Mouse (Mus musculus): ENCODE data around the gene Duxbl1. TPM values are rescaled to one million over a fixed set of nuclear protein-coding genes. Genes with fewer than 3 reads are reported as not detected.
"Not testable (repeated sequence)": the region's sequence is repeated elsewhere in the genome, so short reads cannot be mapped to it uniquely, and the experiment has no call there.

Gene Duxbl1
- under 1 TPM; 0.77 to 0.83 TPM for total RNA-seq (2021)

GRCm38 (mm10) chr14:25978371-25979241 is at the start of gene Duxbl1:
Gene Duxbl1, plus strand, starts transcription at chr14:25978577.
- not testable (repeated sequence) for DNase-seq

- not testable (repeated sequence) for DNase-seq
These were observed 41.3 kb upstream of the Duxbl1 start for GRCm38 (mm10) chr14:25936867-25937630.

GRCm38 (mm10) chr14:25938004-25938403 is 40.4 kb upstream of the Duxbl1 start, which contains the start of gene Cphx1:
Gene Cphx1, plus strand, starts transcription at chr14:25938304.
- not testable (repeated sequence) for DNase-seq

GRCm38 (mm10) chr14:25957861-25958260 is 20.5 kb upstream of the Duxbl1 start:
- DNase-seq: not testable (repeated sequence)

GRCm38 (mm10) chr14:25979242-25979941 is 1.0 kb downstream of the Duxbl1 start:
- not testable (repeated sequence) for DNase-seq

- DNase-seq: not testable (repeated sequence)
These were observed 3.5 kb downstream of the Duxbl1 start for GRCm38 (mm10) chr14:25981880-25982279.

GRCm38 (mm10) chr14:26007462-26007861 is 29.1 kb downstream of the Duxbl1 start:
- DNase-seq: not testable (repeated sequence)

- DNase-seq: not testable (repeated sequence)
These were observed 38.0 kb downstream of the Duxbl1 start for GRCm38 (mm10) chr14:26016414-26016813.

GRCm38 (mm10) chr14:26021555-26021954 is 43.2 kb downstream of the Duxbl1 start:
- not testable (repeated sequence) for DNase-seq

GRCm38 (mm10) chr14:26022831-26023230 is 44.5 kb downstream of the Duxbl1 start:
- DNase-seq: not testable (repeated sequence)

- not testable (repeated sequence) for DNase-seq
These were observed 47.3 kb downstream of the Duxbl1 start for GRCm38 (mm10) chr14:26025653-26026052.

GRCm38 (mm10) chr14:26034364-26034763 is 56.0 kb downstream of the Duxbl1 start:
- DNase-seq: not testable (repeated sequence)

- DNase-seq: not testable (repeated sequence)
These were observed 57.1 kb downstream of the Duxbl1 start for GRCm38 (mm10) chr14:26035439-26035838.

Other genes starting within 250 kb of the Duxbl1 start
- gene Zcchc24, start 209.5 kb upstream of the Duxbl1 start, total RNA-seq (2021): 10 to 100 TPM; 53.5 to 60.2 TPM
- gene Anxa11, start 136.4 kb upstream of the Duxbl1 start, total RNA-seq (2021): 10 to 100 TPM; 70.0 to 81.0 TPM
- gene Plac9a, start 75.5 kb upstream of the Duxbl1 start, total RNA-seq (2021): not detected
- 10 to 100 TPM in 1 of 2 experiments, 1 to 10 TPM in 1; 9.2 to 10.0 TPM for gene Tmem254a, start 50.9 kb upstream of the Duxbl1 start, total RNA-seq (2021)
- gene Cphx1, start 40.3 kb upstream of the Duxbl1 start, total RNA-seq (2021): not detected
- 1 to 10 TPM in 1 of 2 experiments, under 1 TPM in 1; 0.87 to 4.7 TPM for gene Gm9780, start 64.1 kb downstream of the Duxbl1 start, total RNA-seq (2021)
- gene Tmem254c, start 88.8 kb downstream of the Duxbl1 start, total RNA-seq (2021): 10 to 100 TPM; 18.4 to 19.2 TPM
- not detected for gene Cphx2, start 102.9 kb downstream of the Duxbl1 start, total RNA-seq (2021)
- gene Cphx3, start 103.7 kb downstream of the Duxbl1 start, total RNA-seq (2021): not detected
- gene Duxbl2, start 139.8 kb downstream of the Duxbl1 start, total RNA-seq (2021): under 1 TPM in 1 of 2 experiments, not detected in 1; 0.25 TPM
- gene Plac9b, start 203.9 kb downstream of the Duxbl1 start, total RNA-seq (2021): 1 to 10 TPM; 3.8 to 7.3 TPM
- 10 to 100 TPM; 15.0 to 16.8 TPM for gene Tmem254b, start 228.5 kb downstream of the Duxbl1 start, total RNA-seq (2021)

Data from layer of hippocampus, postnatal 36 days (tissue).